Mouse (Mus musculus) spleen, adult 10 weeks (tissue): ENCODE data around the gene Smarcad1. TPM values are rescaled to one million over a fixed set of nuclear protein-coding genes. Genes with fewer than 3 reads are reported as not detected.

Experiments used
- polyA plus RNA-seq: library from polyadenylated mRNA; stranded (reverse); fragments of 350-450 nt; fragmentation: Illumina TruSeq; extraction: RNeasy Lipid Tissue Mini Kit (QIAGEN cat#74804); gene quantifications from one replicate; pipeline ENCODE4 v1.2.3, GENCODE M21; 2015; ENCODE audit warnings: low replicate concordance; ENCODE audit not compliant: insufficient read depth

Smarcad1 gene
- polyA plus RNA-seq, result 41.0 TPM

DNA sequence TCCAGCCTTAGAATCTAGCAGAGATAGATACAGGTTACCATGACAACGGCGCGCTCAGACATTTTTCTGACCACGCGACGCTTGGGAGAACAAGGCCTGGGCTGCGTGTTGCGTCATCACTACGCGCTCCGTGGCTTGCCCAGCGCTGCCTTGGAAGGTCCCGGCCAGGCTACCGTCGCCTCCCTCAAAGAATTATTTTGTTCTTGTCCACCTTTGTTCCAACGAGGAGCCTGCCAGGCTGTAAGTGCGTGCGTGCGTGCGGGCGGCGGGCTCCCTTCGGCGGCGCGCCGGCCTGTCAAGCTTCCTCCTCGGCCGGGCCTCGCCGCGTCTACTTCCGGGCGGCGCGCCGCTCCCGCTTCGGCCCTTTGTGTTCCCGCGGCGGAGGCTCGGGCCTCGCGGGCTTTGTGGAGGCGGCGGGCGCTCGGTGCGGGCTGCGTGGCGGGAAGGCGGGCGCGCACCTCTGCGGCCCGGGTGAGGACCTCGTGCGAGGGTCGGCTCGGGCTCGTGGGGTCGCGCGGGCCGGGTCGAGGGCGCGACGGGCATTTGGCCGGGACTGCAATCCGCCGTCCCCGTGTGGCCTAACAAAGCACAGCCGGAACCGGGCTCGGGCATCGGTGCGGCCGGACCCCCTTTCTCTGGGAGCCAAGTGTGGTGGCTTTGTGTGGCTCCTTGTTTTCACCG is at the start of gene Smarcad1:
TSS of gene Smarcad1 (plus strand) at position 93 of the 681 bp plus-strand sequence.

DNA sequence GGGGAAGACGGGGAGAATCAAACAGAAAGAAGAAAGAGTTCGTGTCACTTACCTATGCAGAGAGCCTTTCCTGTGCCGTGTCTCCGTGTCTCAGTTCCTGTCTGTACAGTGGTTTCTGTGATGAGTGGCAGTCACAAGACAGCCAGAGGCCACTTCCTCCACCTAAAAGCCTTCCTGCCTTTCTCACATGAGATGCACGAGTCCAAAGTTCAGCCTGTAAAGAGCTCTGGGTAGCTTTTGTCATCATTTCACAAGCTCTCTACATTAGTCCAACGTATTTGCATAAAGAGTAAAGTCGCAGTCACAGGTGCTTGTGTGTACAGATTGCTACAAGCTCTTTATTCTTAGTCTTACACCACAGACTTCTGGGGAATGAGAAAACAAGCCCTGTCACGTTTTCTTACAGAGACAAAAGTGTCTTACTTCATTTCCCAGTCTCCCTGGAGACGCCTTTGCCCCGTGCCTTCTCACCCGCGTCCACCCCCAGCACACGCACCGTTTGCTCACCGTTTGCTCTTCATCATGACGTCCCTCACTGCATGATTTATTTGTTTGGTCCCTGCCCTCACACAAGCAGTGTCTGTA is 102.3 kb downstream of the Smarcad1 start, which contains the start of gene Hpgds:
TSS of gene Hpgds (minus strand) at position 288 of the 585 bp plus-strand sequence.

Other genes with a start within 250 kb of the Smarcad1 start
- gene Hpgds, start 102.3 kb downstream of the Smarcad1 start, polyA plus RNA-seq, result 32.6 TPM